Mouse (Mus musculus): ENCODE measurements around the gene Anks1b.

GRCm38 (mm10) chr10:90151510-90151909 lies 278.2 kb downstream of the Anks1b start:
- TF ChIP-seq POLR2A (IDR thresholded peaks at IDR 0.05; ENCODE audit: control insufficient read depth, low read depth, low read length), result no peak
- TF ChIP-seq CTCF (IDR thresholded peaks at IDR 0.05; ENCODE audit: control insufficient read depth, insufficient read depth, insufficient replicate concordance, low read depth, low read length), result no peak

Measured in testis, adult 2 months (tissue).